13 mouse cellular contexts compared by ENCODE assay signal in genomic region chr6:144312781-144313754, GRCm38 (mm10).
DNase-seq lines count a peak whose midpoint lies in the region; ATAC-seq lines count a peak whose summit lies in the region.
"Had no signal": no experiment of that assay in that cellular context is flagged by ENCODE, and none has a peak within 500 bp of the region (broad histone marks: within the 10 kb centered on the region; RNA-seq: fewer than 3 reads in every experiment).

No protein-coding gene starts in this region.

- no peak overlapping the region for H3K4me3 ChIP-seq in forebrain, embryonic 10.5 days
- H3K4me3 ChIP-seq in hindbrain, embryonic 15.5 days: no peak overlapping the region
- no peak overlapping the region for H3K4me3 ChIP-seq in midbrain, embryonic 16.5 days (ENCODE audit: low read depth, low read length)
- H3K4me3 ChIP-seq: embryonic facial prominence, embryonic 15.5 days; left cerebral cortex, adult 2 months had no signal

- peaks cover 24% of the 10 kb centered on the region for H3K4me1 ChIP-seq in forebrain, embryonic 10.5 days
- H3K4me1 ChIP-seq in hindbrain, embryonic 15.5 days (replicated peaks): peaks cover 7% of the 10 kb centered on the region; the same call in 1 of the 2 replicates
- H3K4me1 ChIP-seq in midbrain, embryonic 16.5 days (ENCODE audit: control insufficient read depth, insufficient read depth, low read length): peaks cover 7% of the 10 kb centered on the region
- H3K4me1 ChIP-seq: embryonic facial prominence, embryonic 15.5 days had no signal

- no peaks in the 10 kb centered on the region for H3K36me3 ChIP-seq in forebrain, embryonic 10.5 days (replicated peaks)
- H3K36me3 ChIP-seq in hindbrain, embryonic 15.5 days: no peaks in the 10 kb centered on the region
- no peaks in the 10 kb centered on the region for H3K36me3 ChIP-seq in midbrain, embryonic 16.5 days (ENCODE audit: control insufficient read depth, insufficient read depth, low read length)
- H3K36me3 ChIP-seq: embryonic facial prominence, embryonic 15.5 days had no signal

- no peak overlapping the region for H3K4me2 ChIP-seq in hindbrain, embryonic 15.5 days
- 0 out of 2 replicates have a peak overlapping the region, but pooled peaks have one; percentile 5 for H3K4me2 ChIP-seq in midbrain, embryonic 16.5 days (ENCODE audit: low read length)
- H3K4me2 ChIP-seq: embryonic facial prominence, embryonic 15.5 days had no signal

- 69% methylated on average over 17 of the region's 17 CpGs for WGBS in forebrain, embryonic 10.5 days
- WGBS in hindbrain, embryonic 15.5 days: 28% methylated on average over 17 of the region's 17 CpGs
- 34% methylated on average over 17 of the region's 17 CpGs for WGBS in midbrain, embryonic 16.5 days

- H3K27me3 ChIP-seq in forebrain, embryonic 10.5 days (ENCODE audit: poor library complexity, severe bottlenecking): no peaks in the 10 kb centered on the region
- H3K27me3 ChIP-seq in hindbrain, embryonic 15.5 days: no peaks in the 10 kb centered on the region
- no peaks in the 10 kb centered on the region for H3K27me3 ChIP-seq in midbrain, embryonic 16.5 days (ENCODE audit: control insufficient read depth, insufficient read depth, low read depth, low read length)
- H3K27me3 ChIP-seq: embryonic facial prominence, embryonic 15.5 days had no signal

- no peak overlapping the region for H3K9ac ChIP-seq in hindbrain, embryonic 15.5 days
- no peak overlapping the region for H3K9ac ChIP-seq in midbrain, embryonic 16.5 days (ENCODE audit: low read depth, low read length)
- H3K9ac ChIP-seq: embryonic facial prominence, embryonic 15.5 days had no signal

- peaks cover 6% of the 10 kb centered on the region for H3K9me3 ChIP-seq in forebrain, embryonic 10.5 days
- no peaks in the 10 kb centered on the region for H3K9me3 ChIP-seq in hindbrain, embryonic 15.5 days
- no peaks in the 10 kb centered on the region for H3K9me3 ChIP-seq in midbrain, embryonic 16.5 days (replicated peaks; ENCODE audit: control insufficient read depth, low read length, poor library complexity, severe bottlenecking)
- H3K9me3 ChIP-seq: embryonic facial prominence, embryonic 15.5 days had no signal

- peak overlapping the region; percentile 77 for H3K27ac ChIP-seq in forebrain, embryonic 10.5 days
- no peak overlapping the region for H3K27ac ChIP-seq in hindbrain, embryonic 15.5 days (replicated peaks)
- no peak overlapping the region for H3K27ac ChIP-seq in midbrain, embryonic 16.5 days (ENCODE audit: low read length)
- H3K27ac ChIP-seq: embryonic facial prominence, embryonic 15.5 days; left cerebral cortex, adult 2 months had no signal

- DNase-seq in embryo, embryonic 10.5 days (ENCODE audit: low spot score): peak; percentile 66
- no peak for DNase-seq in forebrain, embryonic 10.5 days (ENCODE audit: extremely low spot score, low spot score)
- DNase-seq in thymus, postnatal 0 days (ENCODE audit: low spot score): no peak
- no peak for DNase-seq in adrenal gland, adult 18-20 months (ENCODE audit: low spot score in 2 of 2)
- DNase-seq in heart, postnatal 14 days: no peak
- DNase-seq: kidney, adult 9 months; lung, adult 2 months had no signal

- peak; percentile 69; the same call in 1 of the 2 replicates for ATAC-seq in hindbrain, embryonic 15.5 days (ENCODE audit: low FRiP score, low read depth)
- peak; percentile 78 for ATAC-seq in midbrain, embryonic 16.5 days
- no peak for ATAC-seq in megakaryocyte progenitor cell, adult 5-6 weeks (replicated peaks; ENCODE audit: poor library complexity)
- ATAC-seq: activated CD4-positive, CD25-positive, alpha-beta regulatory T cell, adult 4 months had no signal

- intact Hi-C loops in heart, postnatal 14 days (cut with DNase I): no loop called here
